Mouse (Mus musculus) bone marrow, adult 2 months (tissue): Measurements from ENCODE around the gene 1700003F12Rik. TPM values are rescaled to one million over a fixed set of nuclear protein-coding genes. Genes with fewer than 3 reads are reported as not detected.

Experiments
- H3K27ac ChIP-seq: fragments of 200-500 bp; 2 replicates; pipeline ENCODE4 v1.5.1; 2012; ENCODE audit warnings: low read depth, mild to moderate bottlenecking, control low read depth, inconsistent platforms, low read length; ENCODE audit not compliant: control insufficient read depth, poor library complexity, insufficient read depth
- H3K4me1 ChIP-seq: fragments of 200-500 bp; 2 replicates; pipeline ENCODE4 v1.6.1; 2011; ENCODE audit warnings: low read length; ENCODE audit not compliant: control insufficient read depth, insufficient read depth
- H3K4me3 ChIP-seq: fragments of 200-500 bp; replicated peaks from 2 replicates; pipeline ENCODE3; 2011; ENCODE audit warnings: mild to moderate bottlenecking, low read depth, low read length, control low read depth; ENCODE audit not compliant: control insufficient read depth
- CTCF ChIP-seq: fragments of 200-500 bp; IDR thresholded peaks from 2 replicates; pipeline ENCODE4 v1.5.1; 2011; ENCODE audit warnings: low read length, control low read depth; ENCODE audit not compliant: control insufficient read depth, insufficient read depth
- POLR2A ChIP-seq: fragments of 200-500 bp; IDR thresholded peaks from 2 replicates; pipeline ENCODE4 v1.6.1; 2011; ENCODE audit warnings: low read depth, mild to moderate bottlenecking, control low read depth, low read length, borderline replicate concordance; ENCODE audit not compliant: control insufficient read depth
- WGBS: fragments of 180-500 bp; shearing (Covaris S2); methylation state at CpG from one replicate; pipeline ENCODE4 v1.1.7; 2018; 5-methylcytosine and 5-hydroxymethylcytosine counted together
- polyA plus RNA-seq: library from polyadenylated mRNA; stranded (reverse); fragments of >200 nt; gene quantifications from 2 replicates; pipeline ENCODE4 v1.2.4, GENCODE M21; 2011; ENCODE audit warnings: low replicate concordance; ENCODE audit not compliant: missing spikeins, insufficient read depth, insufficient read length

The 1700003F12Rik gene
- polyA plus RNA-seq, 1 experiment: not detected

GRCm38 (mm10) chr2:154571976-154572375 is 25.1 kb downstream of the 1700003F12Rik start:
- Histone ChIP-seq H3K4me1 (peaks cover 3% of the 10 kb centered on the region), H3K27ac (no peak overlapping the region), H3K4me3 (no peak overlapping the region)
- TF ChIP-seq POLR2A: no peak
- TF ChIP-seq CTCF: no peak
- 71% methylated on average over 8 of the region's 8 CpGs for WGBS

- H3K27ac ChIP-seq: no peak overlapping the region
- TF ChIP-seq POLR2A (no peak), CTCF (no peak)
- WGBS: 74% methylated on average over 3 of the region's 3 CpGs
- peaks cover 3% of the 10 kb centered on the region for H3K4me1 ChIP-seq
- no peak overlapping the region for H3K4me3 ChIP-seq
These were observed 26.1 kb downstream of the 1700003F12Rik start for GRCm38 (mm10) chr2:154572996-154573395.

DNA sequence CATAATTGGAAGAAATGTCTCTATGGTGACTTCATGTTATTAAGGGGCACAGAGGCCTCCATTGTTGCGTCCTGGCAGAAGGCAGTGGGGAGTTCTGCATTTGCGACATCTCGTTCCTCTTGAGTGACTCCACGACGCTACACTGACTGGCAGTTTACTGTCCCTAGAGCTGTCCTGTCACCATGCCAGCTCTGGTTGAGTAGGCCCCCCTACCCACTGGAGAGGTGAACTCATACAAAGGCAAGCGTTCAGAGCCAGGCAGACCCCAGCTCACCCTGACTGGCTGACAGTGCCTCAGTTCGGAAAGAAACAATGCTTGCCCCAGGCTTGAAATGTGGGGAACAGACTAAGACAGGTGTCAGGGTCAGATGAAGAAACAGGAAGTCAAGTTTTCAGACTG is 27.4 kb downstream of the 1700003F12Rik start:
- Histone ChIP-seq H3K4me1 (peaks cover 3% of the 10 kb centered on the region), H3K27ac (peak overlapping the region; percentile 93), H3K4me3 (peak overlapping the region; percentile 5)
- no peak for TF ChIP-seq CTCF
- TF ChIP-seq POLR2A: no peak
- WGBS: 11% methylated on average over 7 of the region's 7 CpGs

DNA sequence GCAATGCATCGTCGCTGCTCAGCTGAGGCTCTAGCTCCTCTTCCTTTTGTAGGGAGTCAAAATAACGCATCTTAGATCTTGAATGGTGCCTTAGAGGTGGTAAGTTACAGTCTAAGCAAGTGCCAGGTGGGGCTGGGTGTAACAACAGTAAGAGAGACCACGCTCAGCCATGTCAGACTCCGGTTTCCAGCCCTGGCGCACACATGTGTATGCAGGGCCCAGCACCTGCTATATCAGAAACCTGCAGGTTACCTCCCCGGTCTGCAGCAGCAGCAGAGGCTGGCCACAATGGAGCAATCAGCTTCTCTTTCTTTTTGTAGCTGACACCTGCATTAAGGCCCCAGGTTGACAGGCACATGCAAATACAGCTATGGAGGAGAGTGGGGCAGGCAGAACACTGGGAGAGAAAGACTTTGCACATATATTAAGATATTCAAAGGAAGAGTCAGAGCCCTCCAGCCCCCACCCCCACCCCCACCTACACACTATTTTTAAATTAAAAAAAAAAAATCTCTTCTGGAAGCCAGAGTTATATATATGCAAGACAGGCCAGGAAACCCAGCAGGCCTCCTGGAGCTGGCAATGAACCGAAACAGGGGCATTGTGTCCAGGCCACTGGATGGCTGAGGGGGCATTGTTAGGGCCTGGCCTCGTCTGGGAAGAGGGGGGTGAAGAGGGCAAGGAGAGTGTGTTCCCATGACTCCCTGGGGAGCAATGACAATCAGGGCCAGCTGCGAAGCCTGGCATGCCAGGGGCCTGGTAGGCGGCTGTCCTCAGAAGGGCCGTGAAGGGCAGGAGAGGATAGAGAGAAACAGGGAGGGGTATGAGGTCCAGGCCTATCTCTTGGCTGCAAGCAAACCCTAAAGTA is 30.2 kb downstream of the 1700003F12Rik start:
- WGBS: 80% methylated on average over 12 of the region's 12 CpGs
- Histone ChIP-seq H3K4me3 (no peak overlapping the region), H3K4me1 (peaks cover 2% of the 10 kb centered on the region), H3K27ac (no peak overlapping the region)
- TF ChIP-seq POLR2A: no peak
- TF ChIP-seq CTCF: no peak

- TF ChIP-seq POLR2A (no peak), CTCF (no peak)
- WGBS: 92% methylated on average over 6 of the region's 6 CpGs
- Histone ChIP-seq H3K27ac (no peak overlapping the region), H3K4me3 (no peak overlapping the region), H3K4me1 (peaks cover 2% of the 10 kb centered on the region)
These were observed 30.8 kb downstream of the 1700003F12Rik start for GRCm38 (mm10) chr2:154577744-154578067.

GRCm38 (mm10) chr2:154580586-154580985 is 33.7 kb downstream of the 1700003F12Rik start:
- TF ChIP-seq POLR2A (no peak), CTCF (no peak)
- 90% methylated on average over 8 of the region's 8 CpGs for WGBS
- Histone ChIP-seq H3K27ac (no peak overlapping the region), H3K4me3 (no peak overlapping the region), H3K4me1 (no peaks in the 10 kb centered on the region)

DNA sequence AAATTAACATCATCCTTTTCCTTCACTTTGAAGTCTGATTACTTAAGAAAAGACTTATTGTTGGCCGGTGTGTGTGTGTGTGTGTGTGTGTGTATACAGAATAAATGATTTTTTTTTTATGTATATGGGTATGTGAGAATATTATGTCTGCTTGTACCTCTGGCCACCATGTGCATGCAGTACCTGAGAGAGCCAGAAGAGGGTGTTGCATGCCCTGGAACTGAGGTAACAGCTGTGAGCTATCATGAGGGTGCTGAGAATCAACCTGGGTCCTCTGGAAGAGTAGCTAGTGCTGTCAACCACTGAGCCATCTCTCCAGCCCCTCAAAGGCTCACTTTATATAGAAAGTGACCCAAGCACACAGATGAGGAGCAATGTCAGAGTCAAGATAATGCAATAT is 34.5 kb downstream of the 1700003F12Rik start:
- no peak overlapping the region for H3K4me3 ChIP-seq
- WGBS: 91% methylated on average over 1 of the region's 1 CpGs
- H3K27ac ChIP-seq: no peak overlapping the region
- no peak for TF ChIP-seq POLR2A
- TF ChIP-seq CTCF: 0 out of 2 replicates have a peak, but pooled peaks have one; percentile 17
- no peaks in the 10 kb centered on the region for H3K4me1 ChIP-seq

DNA sequence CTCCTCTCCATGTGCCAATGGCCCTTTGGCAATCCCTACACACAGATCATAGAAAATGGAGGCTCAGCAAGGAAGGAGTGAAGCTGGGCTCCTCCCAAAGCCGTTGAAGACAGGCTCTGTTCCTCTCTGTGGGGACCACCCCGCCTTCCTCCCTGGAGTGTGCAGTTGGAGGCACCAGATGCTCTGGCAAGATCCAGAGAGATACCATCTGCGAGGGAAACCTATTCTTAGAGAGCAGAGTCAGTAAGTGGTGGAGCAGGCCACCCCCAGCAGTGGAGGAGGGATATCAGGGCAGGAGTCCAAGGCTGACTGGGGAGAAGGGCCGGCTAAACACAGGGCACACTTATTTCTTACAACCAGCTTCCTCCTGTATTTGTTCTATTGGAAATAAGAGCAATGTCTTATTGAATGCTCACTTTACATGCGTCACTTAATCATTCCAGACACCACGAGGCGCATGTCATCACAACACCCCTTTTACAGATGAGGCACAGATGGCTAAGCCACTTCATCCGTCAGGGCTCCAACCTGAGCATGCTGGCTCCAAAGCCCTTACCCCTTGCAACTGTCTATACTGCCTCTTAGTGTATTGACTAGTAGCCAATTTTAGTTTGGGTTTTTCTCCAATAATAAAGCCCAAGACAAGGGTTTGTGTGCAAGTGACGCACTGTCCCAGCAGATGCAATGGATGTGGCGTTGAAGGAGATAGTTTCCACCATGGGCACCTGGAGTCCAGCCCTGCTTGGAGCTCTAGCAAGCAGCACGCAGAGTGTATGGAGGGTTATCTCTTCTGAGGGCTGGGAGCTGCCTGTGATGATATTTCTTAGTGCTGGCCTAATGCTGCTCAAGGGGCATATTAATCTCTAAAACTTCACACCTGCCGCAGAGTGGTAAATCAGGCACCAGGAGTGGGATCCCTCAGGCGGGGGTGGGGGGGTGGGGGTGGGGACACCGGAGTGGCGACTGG is 37.3 kb downstream of the 1700003F12Rik start:
- Histone ChIP-seq H3K27ac (no peak overlapping the region), H3K4me1 (no peaks in the 10 kb centered on the region), H3K4me3 (no peak overlapping the region)
- 57% methylated on average over 15 of the region's 15 CpGs for WGBS
- no peak for TF ChIP-seq POLR2A
- no peak for TF ChIP-seq CTCF
